Mouse (Mus musculus): Measurements from ENCODE around the gene Slc36a4.

Gene Slc36a4

GRCm38 (mm10) chr9:15721226-15721833 lies 11.8 kb downstream of the Slc36a4 start:
- DNase-seq (ENCODE audit: low read depth, low spot score), result no peak

GRCm38 (mm10) chr9:15722506-15722905 lies 13.0 kb downstream of the Slc36a4 start:
- no peak for DNase-seq (ENCODE audit: low read depth, low spot score)

DNA sequence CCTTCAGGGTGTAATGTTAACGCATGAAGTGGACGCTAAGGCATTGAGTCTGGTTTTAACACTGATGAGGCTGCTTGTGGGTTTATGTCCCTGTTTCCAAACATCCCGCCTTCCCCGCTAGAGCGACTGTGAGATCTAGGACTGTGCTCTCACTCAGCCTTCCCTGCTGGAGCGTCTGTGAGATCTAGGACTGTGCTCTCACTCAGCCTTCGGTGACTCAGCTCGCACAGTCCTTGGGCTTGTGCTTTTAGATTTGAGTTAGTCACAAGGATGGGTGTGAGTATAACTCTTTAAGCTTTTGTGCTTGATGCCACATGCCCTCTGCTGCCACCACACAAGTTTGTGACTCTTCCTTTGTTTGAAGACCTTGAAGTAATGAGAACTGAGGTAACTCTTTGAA lies 17.6 kb downstream of the Slc36a4 start:
- no peak for DNase-seq (ENCODE audit: low read depth, low spot score)

GRCm38 (mm10) chr9:15731758-15732748 lies 22.5 kb downstream of the Slc36a4 start:
- DNase-seq (ENCODE audit: low read depth, low spot score), result no peak

DNA sequence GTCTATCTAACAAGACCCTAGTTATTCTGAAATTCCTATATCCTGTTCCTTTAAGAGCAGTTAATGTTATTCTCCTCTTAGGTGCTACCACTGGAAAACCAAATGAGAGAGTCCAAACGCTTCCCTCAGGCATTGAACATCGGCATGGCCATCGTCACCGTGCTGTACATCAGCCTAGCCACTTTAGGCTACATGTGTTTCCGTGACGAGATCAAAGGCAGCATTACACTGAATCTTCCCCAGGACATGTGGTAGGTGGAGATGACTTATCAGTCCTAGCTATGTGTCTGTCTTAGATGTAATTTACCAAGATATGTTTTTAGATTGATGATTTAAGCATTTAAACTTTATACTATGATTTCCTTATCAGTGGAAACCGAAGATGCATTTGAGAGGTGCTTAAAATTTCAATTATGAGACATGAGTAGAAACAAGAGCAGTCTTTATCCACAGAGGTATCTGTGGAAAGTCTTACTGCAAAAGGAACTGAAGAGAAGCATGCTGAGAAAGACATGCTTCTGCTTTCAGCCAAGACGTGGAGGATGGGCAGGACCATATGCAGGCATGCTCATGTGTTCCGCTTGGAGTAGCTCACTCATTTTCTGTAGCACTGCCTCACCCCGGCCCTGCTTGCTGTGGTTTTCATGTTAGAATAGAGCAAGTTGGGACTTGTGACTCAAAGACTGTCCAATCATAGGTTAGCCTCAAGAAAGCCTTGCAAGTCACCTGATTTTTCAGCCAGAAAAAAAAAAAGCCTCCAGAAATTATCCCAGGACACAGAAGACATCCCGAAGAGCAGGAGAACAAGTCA lies 24.7 kb downstream of the Slc36a4 start:
- no peak for DNase-seq (ENCODE audit: low read depth, low spot score)

DNA sequence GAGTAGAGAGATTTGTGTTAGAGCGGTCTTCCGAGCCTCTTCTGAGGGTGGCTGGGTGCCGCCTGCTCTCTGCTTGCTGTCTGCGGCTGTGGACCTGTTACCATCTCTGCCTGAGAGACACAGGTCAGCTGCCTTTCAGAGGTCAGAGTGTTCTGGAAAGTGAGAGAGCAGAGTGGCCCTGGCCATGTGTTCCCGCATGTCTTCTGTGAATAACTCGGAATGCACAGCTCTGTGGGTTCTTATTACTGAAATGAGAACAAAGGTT lies 25.3 kb downstream of the Slc36a4 start:
- no peak for DNase-seq (ENCODE audit: low read depth, low spot score)

- no peak for DNase-seq (ENCODE audit: low read depth, low spot score)
Measured at GRCm38 (mm10) chr9:15737522-15737921, 28.0 kb downstream of the Slc36a4 start.

DNA sequence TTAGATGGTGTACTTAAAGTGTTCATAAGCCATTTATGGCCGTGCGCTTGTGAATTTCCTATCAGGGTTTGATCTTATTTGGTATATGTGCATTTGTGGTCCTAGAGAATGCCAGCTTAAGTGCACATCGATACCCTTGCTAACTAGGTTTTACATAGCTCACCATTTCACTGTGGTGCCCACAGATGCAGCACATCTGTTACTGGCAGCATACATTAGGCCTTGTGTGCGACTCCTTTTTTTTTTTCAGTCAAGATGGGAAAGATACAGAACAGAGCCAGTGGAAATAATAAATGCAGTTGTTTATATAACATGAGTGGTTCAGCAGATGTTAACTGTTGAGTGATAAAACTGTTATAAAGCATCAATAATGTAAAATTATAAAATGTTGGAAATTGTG lies 31.9 kb downstream of the Slc36a4 start:
- DNase-seq (ENCODE audit: low read depth, low spot score), result no peak

DNA sequence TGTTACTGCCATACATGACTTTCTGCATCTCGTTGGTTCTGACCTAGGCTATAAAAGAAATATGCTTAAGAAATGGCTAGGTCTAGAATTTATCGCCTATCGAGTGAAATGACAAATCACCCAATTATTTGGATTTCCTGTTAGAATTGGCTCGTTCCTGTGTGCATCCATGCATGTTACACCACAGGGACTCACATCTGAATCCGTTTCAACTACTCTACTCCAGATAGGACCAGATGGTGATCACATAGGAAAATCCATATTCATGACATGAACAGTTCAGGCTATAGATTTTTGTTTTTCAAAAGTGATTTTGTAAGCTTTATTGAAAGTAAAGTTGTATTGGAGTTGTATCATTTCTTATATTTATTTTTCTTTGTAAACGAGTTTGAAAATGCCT lies 32.4 kb downstream of the Slc36a4 start:
- DNase-seq (ENCODE audit: low read depth, low spot score), result no peak

GRCm38 (mm10) chr9:15745985-15746607 lies 36.6 kb downstream of the Slc36a4 start:
- no peak for DNase-seq (ENCODE audit: low read depth, low spot score)

- no peak for DNase-seq (ENCODE audit: low read depth, low spot score)
Measured at GRCm38 (mm10) chr9:15746636-15747035, 37.1 kb downstream of the Slc36a4 start.

DNA sequence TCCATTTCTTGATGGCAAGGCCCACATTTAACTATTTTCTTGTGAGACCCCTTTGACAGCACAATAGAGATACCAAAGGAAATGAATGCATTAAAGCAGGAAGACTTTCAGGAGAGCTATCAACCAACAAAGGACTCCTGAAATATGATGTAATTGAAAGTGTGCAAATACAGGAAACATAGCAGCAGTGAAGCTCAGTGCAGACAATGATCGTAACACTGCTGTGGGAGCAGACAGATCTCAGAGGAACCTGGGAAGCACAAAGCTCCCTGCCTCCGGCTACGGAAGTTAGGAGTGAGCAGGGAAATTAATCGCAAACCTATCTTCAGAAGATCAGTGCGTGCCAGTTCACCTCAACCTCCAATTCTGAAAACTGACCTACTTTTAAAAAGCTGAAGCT lies 38.8 kb downstream of the Slc36a4 start:
- DNase-seq (ENCODE audit: low read depth, low spot score), result no peak

GRCm38 (mm10) chr9:15759318-15759717 lies 49.8 kb downstream of the Slc36a4 start:
- DNase-seq (ENCODE audit: low read depth, low spot score), result no peak

- no peak for DNase-seq (ENCODE audit: low read depth, low spot score)
Measured at GRCm38 (mm10) chr9:15766379-15766778, 56.8 kb downstream of the Slc36a4 start.

- DNase-seq (ENCODE audit: low read depth, low spot score), result no peak
Measured at GRCm38 (mm10) chr9:15766821-15767220, 57.3 kb downstream of the Slc36a4 start.

DNA sequence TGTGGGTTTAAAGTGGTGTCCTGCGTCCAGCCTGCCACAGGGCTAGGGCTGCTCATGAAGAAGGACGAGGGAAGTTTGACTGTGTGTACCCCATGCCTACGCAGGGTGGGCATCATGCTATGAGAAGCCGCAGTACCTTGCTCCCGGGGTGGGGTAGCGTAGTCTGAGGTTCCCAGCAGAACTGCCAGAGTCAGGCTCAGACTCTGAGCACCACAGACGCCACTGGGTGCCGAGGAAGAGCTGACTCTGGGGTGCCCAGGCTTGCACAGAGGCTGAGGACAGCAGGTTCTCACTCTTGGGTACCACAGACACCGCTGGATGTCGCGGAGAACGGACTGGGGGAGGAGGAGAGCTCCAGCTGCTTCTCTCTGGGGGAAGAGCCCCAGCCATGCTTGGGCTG lies 63.2 kb downstream of the Slc36a4 start:
- DNase-seq (ENCODE audit: low read depth, low spot score), result no peak

DNA sequence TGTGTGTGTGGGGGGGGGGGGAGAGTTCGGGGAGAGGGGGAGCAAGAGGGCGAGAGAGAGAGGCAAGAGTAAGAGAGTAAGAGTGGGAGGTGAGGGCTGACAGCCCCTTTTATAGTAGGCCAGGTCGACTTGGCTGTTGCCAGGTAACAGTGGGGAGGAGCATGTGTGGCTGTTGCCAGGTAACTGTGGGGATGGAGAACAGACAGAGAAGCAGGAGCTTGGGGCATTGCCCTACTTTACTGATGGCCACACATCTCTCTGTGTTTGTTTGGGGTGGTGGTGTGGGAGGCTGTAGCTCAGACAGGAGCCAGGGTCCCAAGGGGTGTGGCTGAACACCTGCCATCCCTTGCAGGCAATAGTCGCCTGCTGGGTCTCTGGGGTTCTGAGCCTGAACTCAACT lies 63.9 kb downstream of the Slc36a4 start:
- no peak for DNase-seq (ENCODE audit: low read depth, low spot score)

- DNase-seq (ENCODE audit: low read depth, low spot score), result no peak
Measured at GRCm38 (mm10) chr9:15774911-15775310, 65.4 kb downstream of the Slc36a4 start.

DNA sequence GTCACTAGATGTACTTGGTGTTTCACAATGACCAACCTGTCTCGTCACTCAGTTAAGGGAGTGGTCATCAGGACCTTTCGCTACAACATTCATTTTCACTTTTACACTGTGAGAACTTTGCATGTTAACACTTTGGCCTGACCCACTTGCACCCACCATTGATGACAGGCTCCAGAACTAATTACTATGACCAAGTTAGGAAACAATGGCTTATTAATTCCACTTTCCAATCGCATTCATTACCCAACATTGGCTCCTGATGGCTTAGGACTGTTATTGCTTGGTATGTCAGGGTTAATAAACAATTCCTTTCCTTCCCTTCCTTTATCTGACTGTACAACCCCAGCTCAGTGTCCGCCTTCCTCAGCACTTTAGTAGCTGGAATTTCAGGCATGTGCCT lies 72.4 kb downstream of the Slc36a4 start:
- DNase-seq (ENCODE audit: low read depth, low spot score), result no peak

GRCm38 (mm10) chr9:15786192-15786591 lies 76.7 kb downstream of the Slc36a4 start:
- DNase-seq (ENCODE audit: low read depth, low spot score), result no peak

DNA sequence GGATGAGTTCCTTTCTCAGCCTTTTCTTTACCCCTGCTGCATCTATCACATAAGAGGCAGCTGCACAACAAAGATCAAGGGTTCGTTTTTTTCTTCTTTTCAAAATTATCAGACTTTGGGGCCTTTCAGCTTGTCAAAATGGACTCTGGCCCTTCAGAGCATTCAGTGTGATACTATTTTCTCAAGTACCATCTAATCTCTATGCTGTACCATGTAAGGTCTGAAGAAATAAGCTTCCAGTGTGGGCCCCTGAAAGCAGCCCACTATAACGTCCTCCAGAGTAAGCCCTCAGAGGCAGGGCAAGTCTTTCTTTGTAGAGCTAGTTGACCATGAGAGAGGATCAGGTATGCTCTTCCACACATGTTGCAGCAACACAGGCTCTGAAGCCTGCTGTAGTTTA lies 77.1 kb downstream of the Slc36a4 start:
- DNase-seq (ENCODE audit: low read depth, low spot score), result no peak

- DNase-seq (ENCODE audit: low read depth, low spot score), result no peak
Measured at GRCm38 (mm10) chr9:15792076-15792475, 82.5 kb downstream of the Slc36a4 start.

Data from CD4-positive helper T cell, adult 2 months (primary cell).